Mouse (Mus musculus): Measurements from ENCODE around the gene Hacd3. TPM values are rescaled to one million over a fixed set of nuclear protein-coding genes. Genes with fewer than 3 reads are reported as not detected.
A peak's percentile ranks its signal among the peaks of the same experiment; 100 is the strongest.

The Hacd3 gene
- total and polyA plus RNA-seq, 3 experiments = 3.3 to 48.1 (median 22.3) TPM

DNA sequence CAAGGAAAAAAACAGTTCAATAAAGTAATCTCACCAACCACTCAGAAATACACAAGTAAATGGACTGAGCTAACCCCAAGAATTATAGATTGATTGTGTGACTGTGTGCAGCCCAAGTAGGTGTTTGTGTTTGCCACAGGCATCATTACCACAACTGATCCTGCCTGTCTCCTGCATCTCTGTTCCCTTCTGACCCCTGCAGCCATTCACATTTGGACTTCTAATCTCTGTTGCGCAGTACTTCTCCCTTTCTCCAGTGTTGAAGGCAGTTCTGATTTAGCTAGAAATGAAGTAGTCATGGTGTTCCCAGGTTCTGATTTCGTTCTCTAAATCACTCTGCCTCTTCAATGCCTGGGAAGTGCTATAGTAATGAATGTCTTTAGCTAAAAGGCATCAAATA, 33.8 kb downstream of the Hacd3 start:
- Histone ChIP-seq H3K4me1 (ENCODE audit: insufficient read depth, low read depth, low read length) (peaks cover 2% of the 10 kb centered on the region; the same call in 1 of the 2 replicates), H3K9me3 (replicated peaks) (no peaks in the 10 kb centered on the region), H3K27me3 (ENCODE audit: insufficient read depth, low read length) (no peaks in the 10 kb centered on the region), H3K4me3 (ENCODE audit: low read depth, low read length) (no peak overlapping the region), H3K36me3 (replicated peaks) (peaks cover 98% of the 10 kb centered on the region)
- no peak for DNase-seq (ENCODE audit: low spot score)
- no peak for TF ChIP-seq GATA2 (IDR thresholded peaks at IDR 0.05; ENCODE audit: borderline replicate concordance, low read depth, low read length)
- TF ChIP-seq TAL1 (conservative IDR thresholded peaks at IDR 0.05; ENCODE audit: low read depth, low read length) = no peak
- TF ChIP-seq POLR2AphosphoS5 (IDR thresholded peaks at IDR 0.05; ENCODE audit: insufficient replicate concordance, low read depth, low read length) = no peak
- no peak for TF ChIP-seq GATA1 (IDR thresholded peaks at IDR 0.05; ENCODE audit: borderline replicate concordance, low read length)
- no peak for TF ChIP-seq CTCF (IDR thresholded peaks at IDR 0.05; ENCODE audit: low read depth, low read length)
- no peak for ATAC-seq (ENCODE audit: extremely low read depth, insufficient number of reproducible peaks, low FRiP score, poor library complexity, severe bottlenecking)

DNA sequence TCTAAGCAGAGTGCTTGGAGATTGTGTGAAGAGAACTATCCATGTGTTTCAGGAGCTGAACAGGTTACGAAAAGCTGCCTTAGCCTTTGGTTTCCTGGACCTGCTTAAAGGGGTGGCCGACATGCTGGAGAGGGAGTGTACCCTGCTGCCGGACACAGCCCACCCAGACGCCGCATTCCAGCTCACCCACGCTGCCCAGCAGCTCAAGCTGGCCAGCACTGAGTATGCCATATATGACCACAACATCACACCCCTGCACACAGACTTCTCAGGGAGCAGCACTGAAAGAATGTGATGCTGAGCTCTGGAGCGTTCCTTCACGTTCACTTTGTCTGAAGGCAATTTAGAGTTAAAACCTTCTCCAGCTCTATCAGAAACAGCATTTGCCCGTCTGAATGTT, 35.7 kb downstream of the Hacd3 start:
- ATAC-seq (ENCODE audit: extremely low read depth, insufficient number of reproducible peaks, low FRiP score, poor library complexity, severe bottlenecking) (no peak), DNase-seq (ENCODE audit: low spot score) (no peak)
- Histone ChIP-seq H3K4me3 (ENCODE audit: low read depth, low read length) (no peak overlapping the region), H3K36me3 (replicated peaks) (peaks cover 98% of the 10 kb centered on the region), H3K4me1 (ENCODE audit: insufficient read depth, low read depth, low read length) (peaks cover 2% of the 10 kb centered on the region; the same call in 1 of the 2 replicates), H3K27me3 (ENCODE audit: insufficient read depth, low read length) (no peaks in the 10 kb centered on the region), H3K9me3 (replicated peaks) (no peaks in the 10 kb centered on the region)
- TF ChIP-seq CTCF (IDR thresholded peaks at IDR 0.05; ENCODE audit: low read depth, low read length) (no peak), TAL1 (conservative IDR thresholded peaks at IDR 0.05; ENCODE audit: low read depth, low read length) (no peak), GATA1 (IDR thresholded peaks at IDR 0.05; ENCODE audit: borderline replicate concordance, low read length) (no peak), GATA2 (IDR thresholded peaks at IDR 0.05; ENCODE audit: borderline replicate concordance, low read depth, low read length) (no peak), POLR2AphosphoS5 (IDR thresholded peaks at IDR 0.05; ENCODE audit: insufficient replicate concordance, low read depth, low read length) (no peak)

DNA sequence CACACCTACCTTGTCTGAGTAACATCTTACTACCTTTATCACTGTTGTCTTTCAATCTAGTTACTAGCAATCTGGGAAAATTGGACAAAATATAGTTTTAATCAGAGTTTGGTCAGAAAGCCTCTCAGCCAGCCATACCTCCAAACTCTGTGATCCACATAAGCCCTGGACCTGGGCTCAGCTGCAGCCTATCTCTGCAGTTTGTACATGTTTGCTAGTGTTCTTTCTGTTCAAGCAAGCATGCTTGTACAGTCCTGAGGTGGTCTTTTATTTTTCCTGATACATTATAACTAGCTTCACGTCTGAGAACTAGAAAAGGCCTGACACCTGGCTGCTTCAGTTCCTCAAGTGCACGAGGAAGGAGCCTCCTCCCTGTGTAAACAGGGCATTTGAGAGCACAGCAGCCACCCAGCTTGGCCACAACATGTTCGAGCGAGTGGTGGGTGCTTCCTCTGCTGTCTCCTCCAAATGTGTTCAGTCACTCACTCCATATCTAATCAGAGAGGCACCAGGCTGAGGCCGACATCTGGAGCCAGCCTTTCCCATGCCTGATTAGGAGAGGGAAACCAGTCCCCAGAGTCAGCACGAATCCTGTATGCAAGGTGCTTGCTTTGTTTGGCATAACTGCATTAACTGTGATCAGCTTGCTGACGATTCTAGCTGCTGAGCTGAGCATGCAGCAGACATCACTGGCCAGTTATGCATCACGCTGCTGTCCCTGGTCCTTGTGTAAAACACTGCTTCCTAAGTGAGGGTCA, 36.3 kb downstream of the Hacd3 start:
- no peaks in the 10 kb centered on the region for H3K9me3 ChIP-seq (replicated peaks)
- no peak for ATAC-seq (ENCODE audit: extremely low read depth, insufficient number of reproducible peaks, low FRiP score, poor library complexity, severe bottlenecking)
- no peaks in the 10 kb centered on the region for H3K27me3 ChIP-seq (ENCODE audit: insufficient read depth, low read length)
- peaks cover 2% of the 10 kb centered on the region; the same call in 1 of the 2 replicates for H3K4me1 ChIP-seq (ENCODE audit: insufficient read depth, low read depth, low read length)
- TF ChIP-seq CTCF (IDR thresholded peaks at IDR 0.05; ENCODE audit: low read depth, low read length) (no peak), POLR2AphosphoS5 (IDR thresholded peaks at IDR 0.05; ENCODE audit: insufficient replicate concordance, low read depth, low read length) (no peak), TAL1 (conservative IDR thresholded peaks at IDR 0.05; ENCODE audit: low read depth, low read length) (no peak), GATA1 (IDR thresholded peaks at IDR 0.05; ENCODE audit: borderline replicate concordance, low read length) (no peak), GATA2 (IDR thresholded peaks at IDR 0.05; ENCODE audit: borderline replicate concordance, low read depth, low read length) (no peak)
- no peak overlapping the region for H3K4me3 ChIP-seq (ENCODE audit: low read depth, low read length)
- peaks cover 98% of the 10 kb centered on the region for H3K36me3 ChIP-seq (replicated peaks)
- no peak for DNase-seq (ENCODE audit: low spot score)

DNA sequence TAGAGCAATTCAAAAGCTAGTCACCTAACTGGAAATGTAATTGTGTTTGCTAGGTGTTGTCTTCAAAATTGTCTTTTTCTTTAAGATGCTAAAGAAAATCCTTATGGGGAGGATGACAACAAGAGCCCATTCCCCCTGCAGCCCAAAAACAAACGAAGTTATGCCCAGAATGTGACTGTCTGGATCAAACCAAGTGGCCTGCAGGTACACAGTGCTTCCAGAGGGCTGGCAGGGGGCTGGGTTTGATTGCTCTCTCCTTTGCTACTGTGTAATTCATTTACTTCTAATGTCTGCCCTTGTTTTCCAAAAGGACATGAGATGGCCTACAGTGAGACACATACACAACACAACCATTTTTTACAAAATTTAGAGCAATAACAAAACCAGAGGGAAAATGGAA, 39.6 kb downstream of the Hacd3 start:
- no peak for DNase-seq (ENCODE audit: low spot score)
- Histone ChIP-seq H3K4me3 (ENCODE audit: low read depth, low read length) (no peak overlapping the region), H3K4me1 (ENCODE audit: insufficient read depth, low read depth, low read length) (peaks cover 2% of the 10 kb centered on the region; the same call in 1 of the 2 replicates), H3K36me3 (replicated peaks) (peaks cover 99% of the 10 kb centered on the region), H3K27me3 (ENCODE audit: insufficient read depth, low read length) (no peaks in the 10 kb centered on the region), H3K9me3 (replicated peaks) (no peaks in the 10 kb centered on the region)
- ATAC-seq (ENCODE audit: extremely low read depth, insufficient number of reproducible peaks, low FRiP score, poor library complexity, severe bottlenecking) = no peak
- TF ChIP-seq GATA2 (IDR thresholded peaks at IDR 0.05; ENCODE audit: borderline replicate concordance, low read depth, low read length) = no peak
- no peak for TF ChIP-seq GATA1 (IDR thresholded peaks at IDR 0.05; ENCODE audit: borderline replicate concordance, low read length)
- no peak for TF ChIP-seq CTCF (IDR thresholded peaks at IDR 0.05; ENCODE audit: low read depth, low read length)
- no peak for TF ChIP-seq POLR2AphosphoS5 (IDR thresholded peaks at IDR 0.05; ENCODE audit: insufficient replicate concordance, low read depth, low read length)
- no peak for TF ChIP-seq TAL1 (conservative IDR thresholded peaks at IDR 0.05; ENCODE audit: low read depth, low read length)

DNA sequence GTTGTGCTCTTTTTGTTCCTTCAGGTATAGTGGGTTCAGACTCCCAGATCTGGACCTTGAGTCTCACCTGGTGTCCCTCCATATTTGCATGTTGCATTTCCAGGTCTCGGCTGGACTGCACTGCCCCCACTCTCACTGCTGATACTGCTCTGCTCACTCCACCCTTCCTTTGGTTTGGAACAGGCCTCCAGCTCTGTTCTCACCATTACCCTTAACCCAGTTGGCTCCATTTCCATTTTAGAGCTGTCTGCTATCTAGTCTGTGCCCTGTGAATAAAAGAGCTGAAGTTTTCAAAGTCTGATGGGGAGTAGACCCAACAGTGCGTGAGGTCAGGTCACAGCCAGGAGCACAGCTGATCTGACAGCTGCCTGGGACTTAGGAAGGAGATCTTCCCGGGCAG, 40.9 kb downstream of the Hacd3 start:
- H3K9me3 ChIP-seq (replicated peaks) = no peaks in the 10 kb centered on the region
- DNase-seq (ENCODE audit: low spot score) = no peak
- peaks cover 100% of the 10 kb centered on the region for H3K36me3 ChIP-seq (replicated peaks)
- no peaks in the 10 kb centered on the region for H3K27me3 ChIP-seq (ENCODE audit: insufficient read depth, low read length)
- H3K4me3 ChIP-seq (ENCODE audit: low read depth, low read length) = no peak overlapping the region
- TF ChIP-seq GATA2 (IDR thresholded peaks at IDR 0.05; ENCODE audit: borderline replicate concordance, low read depth, low read length) = no peak
- no peak for TF ChIP-seq POLR2AphosphoS5 (IDR thresholded peaks at IDR 0.05; ENCODE audit: insufficient replicate concordance, low read depth, low read length)
- no peak for TF ChIP-seq GATA1 (IDR thresholded peaks at IDR 0.05; ENCODE audit: borderline replicate concordance, low read length)
- no peak for TF ChIP-seq CTCF (IDR thresholded peaks at IDR 0.05; ENCODE audit: low read depth, low read length)
- TF ChIP-seq TAL1 (conservative IDR thresholded peaks at IDR 0.05; ENCODE audit: low read depth, low read length) = no peak
- no peak for ATAC-seq (ENCODE audit: extremely low read depth, insufficient number of reproducible peaks, low FRiP score, poor library complexity, severe bottlenecking)
- peaks cover 2% of the 10 kb centered on the region; the same call in 1 of the 2 replicates for H3K4me1 ChIP-seq (ENCODE audit: insufficient read depth, low read depth, low read length)

DNA sequence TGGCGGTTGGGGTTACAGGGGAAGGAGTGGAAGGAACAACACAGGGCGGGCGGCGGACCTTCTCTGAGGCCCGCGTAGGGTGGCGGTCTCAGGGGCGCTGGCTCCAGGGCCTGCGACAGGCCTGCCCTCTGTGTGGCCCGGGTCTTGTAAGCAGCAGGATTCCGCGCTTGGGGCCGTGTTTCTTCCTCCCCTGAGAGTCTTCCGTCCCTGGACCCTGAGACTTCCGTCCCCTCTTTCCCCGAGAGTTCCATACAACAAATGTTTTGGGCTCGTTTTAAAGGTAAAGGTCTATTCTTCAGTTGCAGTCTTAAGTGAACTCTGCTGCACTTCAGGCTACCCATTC, 60.5 kb downstream of the Hacd3 start:
- peak overlapping the region; percentile 85 for H3K4me3 ChIP-seq (ENCODE audit: low read depth, low read length)
- peaks cover 41% of the 10 kb centered on the region for H3K36me3 ChIP-seq (replicated peaks)
- 0 out of 2 replicates have a peak, but pooled peaks have one; percentile 11 for ATAC-seq (ENCODE audit: extremely low read depth, insufficient number of reproducible peaks, low FRiP score, poor library complexity, severe bottlenecking)
- peak; percentile 76 for DNase-seq (ENCODE audit: low spot score)
- H3K27me3 ChIP-seq (ENCODE audit: insufficient read depth, low read length) = no peaks in the 10 kb centered on the region
- peaks cover 31% of the 10 kb centered on the region for H3K4me1 ChIP-seq (ENCODE audit: insufficient read depth, low read depth, low read length)
- no peaks in the 10 kb centered on the region for H3K9me3 ChIP-seq (replicated peaks)
- TF ChIP-seq TAL1 (conservative IDR thresholded peaks at IDR 0.05; ENCODE audit: low read depth, low read length) = no peak
- no peak for TF ChIP-seq GATA1 (IDR thresholded peaks at IDR 0.05; ENCODE audit: borderline replicate concordance, low read length)
- TF ChIP-seq CTCF (IDR thresholded peaks at IDR 0.05; ENCODE audit: low read depth, low read length) = no peak
- no peak for TF ChIP-seq GATA2 (IDR thresholded peaks at IDR 0.05; ENCODE audit: borderline replicate concordance, low read depth, low read length)
- TF ChIP-seq POLR2AphosphoS5 (IDR thresholded peaks at IDR 0.05; ENCODE audit: insufficient replicate concordance, low read depth, low read length) = no peak
